Mouse (Mus musculus): ENCODE measurements around the gene Dpysl4.

Dpysl4 gene

DNA sequence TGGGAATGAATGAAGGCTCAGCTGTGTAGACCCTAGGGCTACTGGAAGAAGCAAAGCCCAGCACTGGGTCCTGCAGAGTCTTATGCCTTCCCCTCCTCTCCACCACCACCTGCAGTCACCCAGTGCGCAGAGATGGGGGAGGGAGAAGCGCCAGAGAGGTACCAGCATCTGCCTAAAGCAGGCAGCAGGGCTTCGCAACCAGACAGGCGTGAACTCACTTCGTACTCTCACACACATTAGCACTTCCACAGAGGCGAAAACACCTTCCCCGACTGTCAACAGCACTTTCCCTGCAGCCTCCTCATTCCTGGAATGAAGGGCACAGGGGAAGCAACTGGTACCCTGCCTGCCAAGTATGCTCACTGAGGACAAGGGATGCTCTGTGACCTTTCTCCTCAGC lies 63.6 kb downstream of the Dpysl4 start:
- no peak for DNase-seq (ENCODE audit: low read depth, low spot score)

DNA sequence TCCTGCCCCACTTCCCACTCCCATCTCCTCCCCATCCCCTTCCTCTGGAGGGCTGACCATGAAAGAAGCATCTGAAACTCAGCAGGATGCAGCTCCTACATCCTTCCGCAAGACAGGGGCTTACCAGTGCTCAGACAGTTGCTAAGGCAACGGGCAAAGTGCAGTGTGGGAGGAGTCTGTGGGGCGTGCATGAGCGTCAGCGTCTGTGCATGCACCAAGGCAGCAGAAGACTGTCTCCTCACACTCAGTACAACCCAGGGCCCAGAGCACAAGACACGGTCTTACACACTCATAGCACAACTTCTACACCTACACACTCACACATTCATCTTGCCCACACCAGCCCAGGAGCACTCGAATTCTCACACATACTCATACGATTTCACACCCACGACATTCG lies 65.3 kb downstream of the Dpysl4 start:
- DNase-seq (ENCODE audit: low read depth, low spot score), result peak; percentile 70

All from R1 (cell line).